Mouse (Mus musculus) kidney, adult 11 months (tissue): ENCODE results near the gene Olfr593.
"Not testable (repeated sequence)": the region's sequence is repeated elsewhere in the genome, so short reads cannot be mapped to it uniquely, and the experiment has no call there.

Source experiments
- DNase-seq: peaks from one replicate; pipeline ENCODE4 v3.0.0; 2022

The Olfr593 gene

DNA sequence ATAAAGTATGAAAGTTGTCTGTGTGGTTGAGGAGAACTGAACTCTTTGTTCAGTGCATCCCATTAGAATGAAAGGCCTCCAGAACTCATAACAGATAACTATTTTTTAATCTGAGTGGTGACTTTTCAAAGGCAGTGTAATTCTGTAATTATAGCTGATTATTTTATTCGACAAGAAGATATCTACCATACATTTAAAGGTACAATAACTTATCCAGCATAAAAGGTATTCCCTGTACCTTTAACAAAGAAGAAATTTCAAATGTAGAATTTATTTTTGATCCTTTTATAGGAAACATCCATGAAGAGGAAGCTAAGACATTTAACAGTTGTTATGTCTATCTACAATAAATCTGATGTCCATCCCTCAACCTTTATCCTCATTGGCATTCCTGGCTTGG, at the start of gene Olfr593:
TSS of gene Olfr593 (plus strand) at position 301 of the 400 bp plus-strand sequence.
- DNase-seq, result no peak

DNA sequence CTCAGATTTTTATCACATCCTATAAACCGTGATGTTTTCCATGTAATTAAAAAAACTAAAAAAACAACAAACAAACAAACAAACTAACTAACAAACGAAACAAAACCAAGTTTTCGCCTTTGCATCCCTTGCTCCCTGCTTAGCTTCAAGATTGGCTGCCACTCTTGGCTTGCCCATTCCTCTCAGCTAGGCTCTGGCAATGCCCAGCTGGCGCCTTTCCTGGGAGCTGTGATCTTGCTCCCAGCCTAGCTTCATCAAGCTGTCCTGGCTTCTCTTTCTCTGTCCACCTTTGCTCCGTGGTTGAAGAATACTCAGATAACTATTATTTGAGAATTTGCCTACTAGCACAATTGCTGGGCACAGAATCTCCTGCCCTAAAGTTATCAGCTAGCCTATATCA, 42.0 kb upstream of the Olfr593 start:
- DNase-seq, result no peak

DNA sequence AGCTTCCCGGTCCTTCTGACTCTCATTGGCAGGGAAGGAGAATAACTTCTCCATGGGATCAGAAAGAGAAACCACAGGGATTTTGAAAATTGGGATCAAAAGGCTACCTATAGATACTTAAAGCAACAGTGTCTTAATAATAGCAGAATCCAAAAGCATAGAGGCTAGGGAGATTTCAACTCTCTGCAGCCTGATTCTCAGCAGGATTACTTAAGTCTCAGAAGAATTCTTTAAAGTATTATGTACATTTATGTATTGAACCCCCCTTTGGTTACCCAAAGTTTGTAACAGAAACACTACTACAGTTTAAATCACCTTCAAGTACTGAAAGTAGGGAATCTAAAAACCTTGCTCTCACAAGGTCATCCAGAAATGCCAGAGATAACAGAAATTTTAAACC, 33.4 kb upstream of the Olfr593 start, which contains the start of gene Olfr591:
TSS of gene Olfr591 (minus strand) at position 101 of the 400 bp plus-strand sequence.
- no peak for DNase-seq

DNA sequence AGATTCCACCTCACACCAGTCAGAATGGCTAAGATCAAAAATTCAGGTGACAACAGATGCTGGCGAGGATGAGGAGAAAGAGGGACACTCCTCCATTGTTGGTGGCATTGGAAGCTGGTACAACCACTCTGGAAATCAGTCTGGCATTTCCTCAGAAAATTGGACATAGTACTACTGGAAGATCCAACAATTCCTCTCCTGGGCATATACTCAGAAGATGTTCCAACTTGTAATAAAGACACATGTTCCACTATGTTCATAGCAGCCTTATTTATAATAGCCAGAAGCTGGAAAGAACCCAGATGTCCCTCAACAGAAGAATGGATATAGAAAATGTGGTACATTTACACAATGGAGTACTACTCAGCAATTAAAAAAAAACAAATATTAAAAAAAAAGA, 27.2 kb upstream of the Olfr593 start, which contains the start of gene Olfr592:
TSS of gene Olfr592 (plus strand) at position 301 of the 400 bp plus-strand sequence.
- DNase-seq, result not testable (repeated sequence)

DNA sequence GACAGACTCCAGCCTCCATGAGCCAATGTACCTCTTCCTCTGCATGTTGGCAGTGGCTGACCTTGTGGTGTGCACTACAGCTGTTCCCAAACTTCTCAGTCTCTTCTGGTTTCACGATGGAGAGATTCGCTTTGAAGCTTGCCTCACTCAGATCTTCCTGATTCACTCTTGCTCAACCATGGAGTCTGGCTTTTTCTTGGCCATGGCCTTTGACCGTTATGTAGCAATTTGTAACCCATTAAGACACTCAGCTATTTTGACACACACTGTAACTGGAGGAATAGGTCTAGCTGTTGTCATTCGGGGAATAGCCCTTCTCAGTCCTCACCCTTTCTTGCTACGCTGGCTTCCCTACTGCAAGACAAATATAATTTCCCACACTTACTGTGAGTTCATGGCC, 388 bp downstream of the Olfr593 start:
- DNase-seq, result not testable (repeated sequence)

DNA sequence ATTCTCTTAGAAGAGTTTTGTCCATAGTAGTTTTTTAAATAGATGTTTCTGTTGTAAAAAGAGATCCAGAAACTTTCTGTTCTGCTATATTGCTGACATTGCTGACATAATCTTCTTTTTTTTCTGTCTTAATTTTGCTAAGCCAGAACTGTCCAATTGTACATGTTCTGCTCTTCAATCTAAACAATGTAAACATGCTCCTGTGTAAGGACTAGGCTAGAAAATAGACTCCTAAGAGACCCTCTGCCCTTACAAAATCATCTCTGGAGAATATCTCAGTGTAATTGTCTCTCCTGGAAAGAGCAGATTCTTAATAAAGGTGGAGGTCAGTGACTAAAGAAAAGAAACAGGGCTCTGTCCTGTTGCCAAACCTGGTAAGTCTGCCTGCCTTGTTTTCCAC, 5.0 kb downstream of the Olfr593 start, which contains the start of gene Olfr594:
TSS of gene Olfr594 (plus strand) at position 301 of the 400 bp plus-strand sequence.
- no peak for DNase-seq

DNA sequence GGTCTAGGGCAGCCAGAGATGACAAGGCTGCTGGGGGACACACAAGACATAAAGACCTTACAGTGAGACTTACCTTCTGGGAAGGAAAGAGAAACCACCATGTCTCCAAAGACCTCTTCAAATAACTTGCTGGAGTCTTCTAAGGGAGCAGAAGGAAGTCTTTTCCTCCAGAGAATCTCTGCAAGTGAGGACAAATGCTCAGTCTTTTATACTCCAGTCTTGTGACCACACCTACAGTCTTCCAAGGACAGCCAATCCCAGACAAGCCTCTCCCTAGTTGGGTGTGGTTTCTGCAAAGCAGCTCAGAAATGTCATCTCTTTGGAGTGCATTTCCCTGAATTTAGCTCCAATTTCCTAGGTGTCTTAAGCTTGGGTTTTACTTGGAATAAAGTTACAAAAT, 40.7 kb downstream of the Olfr593 start, which contains the start of gene Usp17ld:
TSS of gene Usp17ld (minus strand) at position 101 of the 400 bp plus-strand sequence.
- not testable (repeated sequence) for DNase-seq
